Mouse (Mus musculus) lung, postnatal 0 days (tissue): ENCODE results near the gene Ghrh. TPM values are rescaled to one million over a fixed set of nuclear protein-coding genes. Genes with fewer than 3 reads are reported as not detected.

ENCODE experiments used
- ATAC-seq: fragments of 200-750 bp; cut with Nextera tagmentation; 2 replicates; pipeline ENCODE4 v1.8.0; 2017; ENCODE audit warnings: moderate library complexity
- DNase-seq: peaks from one replicate; pipeline ENCODE4 v3.0.0-alpha.2; 2016; ENCODE audit warnings: low spot score
- H3K27ac ChIP-seq: fragments of 300-500 bp; sonication (generic); 2 replicates; pipeline ENCODE4 v1.5.1; 2014; ENCODE audit warnings: antibody characterized with exemption, mild to moderate bottlenecking, low read length, mixed read lengths
- H3K27me3 ChIP-seq: fragments of 300-500 bp; sonication (generic); replicated peaks from 2 replicates; pipeline ENCODE4 v1.6.1; 2014; ENCODE audit warnings: low read length, mixed read lengths; ENCODE audit not compliant: insufficient read depth
- H3K36me3 ChIP-seq: fragments of 300-500 bp; sonication (generic); 2 replicates; pipeline ENCODE4 v1.6.1; 2014; ENCODE audit warnings: low read length, mixed read lengths; ENCODE audit not compliant: insufficient read depth
- H3K4me1 ChIP-seq: fragments of 300-500 bp; sonication (generic); 2 replicates; pipeline ENCODE4 v1.6.1; 2014; ENCODE audit warnings: antibody characterized with exemption, low read depth, low read length, mixed read lengths; ENCODE audit not compliant: insufficient read depth
- H3K4me2 ChIP-seq: fragments of 300-500 bp; sonication (generic); replicated peaks from 2 replicates; pipeline ENCODE4 v1.6.1; 2014; ENCODE audit warnings: low read depth, mild to moderate bottlenecking, low read length, moderate library complexity, mixed read lengths
- H3K4me3 ChIP-seq: fragments of 300-500 bp; sonication (generic); 2 replicates; pipeline ENCODE4 v1.5.1; 2014; ENCODE audit warnings: low read depth, low read length
- H3K9ac ChIP-seq: fragments of 300-500 bp; sonication (generic); replicated peaks from 2 replicates; pipeline ENCODE4 v1.6.1; 2014; ENCODE audit warnings: low read depth, mild to moderate bottlenecking
- H3K9me3 ChIP-seq: fragments of 300-500 bp; sonication (generic); 2 replicates; pipeline ENCODE4 v1.6.1; 2016; ENCODE audit warnings: low read length, mixed read lengths
- CTCF ChIP-seq: IDR thresholded peaks from 2 replicates; pipeline ENCODE4 v1.5.1; 2016; ENCODE audit warnings: antibody characterized with exemption, mild to moderate bottlenecking
- EP300 ChIP-seq: IDR thresholded peaks from 2 replicates; pipeline ENCODE4 v1.6.1; 2016; ENCODE audit warnings: antibody characterized with exemption, mild to moderate bottlenecking, control low read depth
- WGBS: fragments of 180-500 bp; shearing (Covaris S2); extraction: QIAGEN DNeasy Blood & Tissue Kit; methylation state at CpG from one replicate; pipeline ENCODE4 v1.1.7; 2014; 5-methylcytosine and 5-hydroxymethylcytosine counted together
- polyA plus RNA-seq: library from polyadenylated mRNA; unstranded; fragments of >200 nt; fragmentation: Nextera tagmentation; extraction: Ambion mirVana; gene quantifications from 2 replicates; pipeline ENCODE4 v1.2.1, GENCODE M21; 2015

Ghrh gene
- polyA plus RNA-seq, 1 experiment from 2014 or later: 0.79 TPM

DNA sequence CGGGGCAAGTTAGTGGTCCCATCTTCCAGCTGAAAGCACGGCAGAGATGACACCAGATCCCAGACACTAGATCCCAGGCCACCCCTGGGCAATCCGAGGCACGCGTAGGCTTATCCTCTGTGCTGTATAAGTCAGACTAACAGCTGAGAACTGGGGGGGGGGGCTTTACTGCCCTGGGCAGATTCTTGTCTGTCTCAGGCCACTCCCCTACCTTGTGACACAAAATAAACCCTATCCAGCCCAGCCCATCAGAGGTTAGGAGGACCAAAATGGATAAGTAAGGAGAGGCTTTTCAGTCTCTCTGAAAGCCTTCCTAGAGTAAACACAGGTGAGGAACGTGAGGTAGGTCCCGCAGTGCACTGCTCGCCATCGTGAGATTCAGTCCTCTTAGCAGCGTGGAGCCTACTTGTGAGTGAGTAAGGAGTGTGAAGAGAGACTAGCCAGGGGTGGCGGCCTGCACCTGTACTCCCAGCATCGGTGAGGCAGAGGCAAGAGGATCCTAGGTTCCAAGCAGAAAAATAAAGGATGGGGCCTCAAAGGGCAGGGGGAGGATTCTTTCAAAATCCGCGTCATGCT is 30.9 kb downstream of the Ghrh start:
- Histone ChIP-seq H3K4me2 (no peak overlapping the region), H3K9ac (no peak overlapping the region), H3K27ac (no peak overlapping the region), H3K36me3 (peaks cover 27% of the 10 kb centered on the region; the same call in 1 of the 2 replicates), H3K4me1 (no peaks in the 10 kb centered on the region), H3K4me3 (no peak overlapping the region), H3K9me3 (no peaks in the 10 kb centered on the region), H3K27me3 (no peaks in the 10 kb centered on the region)
- TF ChIP-seq EP300 (no peak), CTCF (no peak)
- 67% methylated on average over 14 of the region's 14 CpGs for WGBS
- ATAC-seq (peak; percentile 63), DNase-seq (peak; percentile 30)

DNA sequence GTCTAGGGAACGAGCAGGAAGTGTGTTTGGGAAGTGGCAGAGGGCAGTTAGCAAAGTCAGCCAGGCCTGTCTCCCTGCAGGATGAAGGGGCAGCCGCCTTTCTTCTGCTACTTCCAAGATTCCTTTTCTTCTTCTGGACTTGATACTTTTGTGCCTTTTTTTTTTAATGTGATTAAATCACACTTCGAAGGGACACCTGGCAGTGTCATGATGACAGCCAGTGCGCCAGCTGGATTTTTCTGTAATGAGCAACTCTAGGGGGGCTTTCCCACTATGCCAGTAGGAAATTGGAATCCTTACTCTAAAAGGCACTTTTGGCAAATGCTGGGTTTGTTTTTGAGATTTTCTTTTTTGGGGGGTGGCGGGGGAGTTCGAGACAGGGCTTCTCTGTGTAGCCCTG is 31.8 kb downstream of the Ghrh start:
- H3K27me3 ChIP-seq: no peaks in the 10 kb centered on the region
- WGBS: 88% methylated on average over 6 of the region's 6 CpGs
- no peak overlapping the region for H3K9ac ChIP-seq
- H3K4me2 ChIP-seq: no peak overlapping the region
- H3K4me3 ChIP-seq: no peak overlapping the region
- no peak for ATAC-seq
- peaks cover 25% of the 10 kb centered on the region; the same call in 1 of the 2 replicates for H3K36me3 ChIP-seq
- no peak overlapping the region for H3K27ac ChIP-seq
- no peaks in the 10 kb centered on the region for H3K4me1 ChIP-seq
- TF ChIP-seq CTCF: no peak
- no peak for TF ChIP-seq EP300
- no peak for DNase-seq
- H3K9me3 ChIP-seq: no peaks in the 10 kb centered on the region

DNA sequence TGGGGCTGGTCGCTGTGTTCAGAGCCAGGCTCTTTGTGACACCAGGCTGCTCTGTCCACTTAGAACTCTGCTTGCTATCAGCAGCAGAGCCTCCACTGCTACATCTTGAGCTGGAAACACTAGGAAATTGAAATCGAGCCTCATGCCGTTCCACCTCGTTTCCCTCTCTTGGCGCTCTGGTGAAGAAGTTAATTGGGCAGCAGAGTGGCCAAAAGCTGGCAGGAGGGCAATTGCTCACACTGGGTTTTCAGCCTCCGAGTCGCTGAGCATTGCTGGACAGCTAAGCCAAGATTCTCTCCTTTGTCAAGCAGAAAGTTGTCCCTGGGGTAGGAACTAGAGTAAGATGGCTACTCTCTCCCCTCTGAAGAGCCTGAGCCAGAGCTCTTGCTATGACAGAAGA is 33.0 kb downstream of the Ghrh start:
- Histone ChIP-seq H3K4me3 (no peak overlapping the region), H3K9ac (no peak overlapping the region), H3K4me2 (no peak overlapping the region), H3K27ac (no peak overlapping the region), H3K27me3 (no peaks in the 10 kb centered on the region), H3K4me1 (no peaks in the 10 kb centered on the region), H3K36me3 (peaks cover 26% of the 10 kb centered on the region; the same call in 1 of the 2 replicates), H3K9me3 (no peaks in the 10 kb centered on the region)
- no peak for TF ChIP-seq CTCF
- no peak for TF ChIP-seq EP300
- ATAC-seq: no peak
- WGBS: 89% methylated on average over 7 of the region's 7 CpGs
- no peak for DNase-seq

DNA sequence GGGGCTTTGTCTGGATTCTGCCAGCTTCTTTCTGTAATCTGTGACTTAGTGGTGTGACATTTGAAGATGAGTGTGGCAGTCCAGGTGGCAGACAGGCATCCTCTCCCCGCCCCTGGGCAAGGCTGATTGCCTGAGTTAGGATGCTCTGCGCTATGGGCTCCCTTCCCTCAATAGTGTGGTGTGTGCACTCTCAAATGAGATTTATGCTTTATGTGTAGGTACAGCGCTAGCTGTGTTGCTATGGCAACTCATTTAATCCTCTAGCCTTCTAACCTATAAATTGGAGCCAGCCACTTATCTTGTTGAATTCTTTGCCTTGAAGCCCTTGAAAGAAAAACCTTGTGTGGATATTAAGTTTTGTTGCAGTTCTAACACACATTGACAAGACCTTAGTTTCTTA is 33.6 kb downstream of the Ghrh start:
- 85% methylated on average over 3 of the region's 3 CpGs for WGBS
- H3K27me3 ChIP-seq: no peaks in the 10 kb centered on the region
- peaks cover 26% of the 10 kb centered on the region; the same call in 1 of the 2 replicates for H3K36me3 ChIP-seq
- no peaks in the 10 kb centered on the region for H3K9me3 ChIP-seq
- no peak for ATAC-seq
- H3K4me2 ChIP-seq: no peak overlapping the region
- TF ChIP-seq EP300 (no peak), CTCF (no peak)
- H3K27ac ChIP-seq: no peak overlapping the region
- H3K4me1 ChIP-seq: no peaks in the 10 kb centered on the region
- H3K4me3 ChIP-seq: no peak overlapping the region
- no peak overlapping the region for H3K9ac ChIP-seq
- no peak for DNase-seq

DNA sequence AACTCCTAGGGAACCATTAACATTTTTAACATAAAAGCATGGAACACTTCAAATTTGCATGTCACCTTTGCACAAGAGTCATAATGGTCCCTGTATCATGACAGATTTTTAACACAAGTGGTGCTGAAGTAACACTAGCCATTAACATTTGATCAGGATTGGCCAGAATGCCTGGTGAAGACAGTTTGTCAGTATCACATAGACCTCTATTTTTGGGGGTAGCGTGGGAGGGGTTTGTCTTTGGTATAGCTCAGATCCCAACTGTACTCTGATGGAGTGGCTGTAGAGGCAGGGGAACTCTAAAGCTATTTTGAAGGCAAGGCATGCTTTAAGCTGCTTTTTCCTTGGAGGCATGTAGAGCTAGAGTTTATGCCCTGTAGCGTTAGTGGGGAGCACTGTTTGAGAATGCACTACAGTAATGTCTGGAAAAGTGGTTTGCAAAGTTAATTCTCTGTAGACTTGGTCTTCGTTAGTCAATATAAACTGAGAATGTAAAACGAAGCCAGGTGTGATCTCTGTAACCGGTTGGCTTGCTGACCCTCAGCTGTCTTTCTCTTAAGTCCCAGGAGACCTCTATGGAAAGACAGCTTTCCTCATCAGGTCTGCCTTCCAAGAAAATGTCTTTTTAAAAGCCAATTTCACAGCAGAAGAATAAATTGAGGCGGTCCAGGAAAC is 36.2 kb downstream of the Ghrh start:
- Histone ChIP-seq H3K36me3 (peaks cover 26% of the 10 kb centered on the region; the same call in 1 of the 2 replicates), H3K27ac (no peak overlapping the region), H3K27me3 (no peaks in the 10 kb centered on the region), H3K9me3 (no peaks in the 10 kb centered on the region), H3K4me2 (no peak overlapping the region), H3K9ac (no peak overlapping the region), H3K4me1 (peaks cover 3% of the 10 kb centered on the region; the same call in 1 of the 2 replicates), H3K4me3 (no peak overlapping the region)
- ATAC-seq (no peak), DNase-seq (no peak)
- no peak for TF ChIP-seq CTCF
- no peak for TF ChIP-seq EP300
- 88% methylated on average over 6 of the region's 6 CpGs for WGBS

DNA sequence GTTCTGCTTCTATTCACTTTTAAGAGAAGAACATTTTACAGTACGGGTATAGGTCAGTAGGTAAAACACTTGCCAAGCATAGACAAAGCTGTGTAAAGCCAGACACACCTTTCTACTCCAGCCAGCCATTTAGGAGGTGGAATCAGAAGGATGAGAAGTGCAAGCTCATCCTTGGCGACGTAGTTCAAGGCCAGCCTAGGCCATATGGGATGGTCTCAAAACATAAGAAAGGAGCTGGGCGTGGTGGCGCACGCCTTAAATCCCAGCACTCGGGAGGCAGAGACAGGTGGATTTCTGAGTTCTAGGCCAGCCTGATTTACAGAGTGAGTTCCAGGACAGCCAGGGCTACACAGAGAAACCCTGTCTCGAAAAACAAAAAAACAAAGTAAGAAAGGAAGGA is 37.7 kb downstream of the Ghrh start:
- H3K4me2 ChIP-seq: no peak overlapping the region
- no peaks in the 10 kb centered on the region for H3K9me3 ChIP-seq
- no peak overlapping the region for H3K4me3 ChIP-seq
- DNase-seq (no peak), ATAC-seq (no peak)
- H3K9ac ChIP-seq: no peak overlapping the region
- H3K27ac ChIP-seq: no peak overlapping the region
- peaks cover 7% of the 10 kb centered on the region; the same call in 1 of the 2 replicates for H3K4me1 ChIP-seq
- TF ChIP-seq EP300: no peak
- no peak for TF ChIP-seq CTCF
- no peaks in the 10 kb centered on the region for H3K27me3 ChIP-seq
- peaks cover 19% of the 10 kb centered on the region; the same call in 1 of the 2 replicates for H3K36me3 ChIP-seq
- WGBS: 94% methylated on average over 8 of the region's 8 CpGs
